Mouse (Mus musculus) olfactory bulb, adult 2 months (tissue): ENCODE measurements around the gene Ttc39b.

ENCODE experiments used
- CTCF ChIP-seq: fragments of 200-500 bp; IDR thresholded peaks from 2 replicates; pipeline ENCODE4 v1.5.1; 2012; ENCODE audit warnings: low read depth, mild to moderate bottlenecking, low read length, moderate library complexity; ENCODE audit not compliant: insufficient read depth
- POLR2A ChIP-seq: fragments of 200-500 bp; IDR thresholded peaks from 2 replicates; pipeline ENCODE4 v1.6.1; 2012; ENCODE audit warnings: mild to moderate bottlenecking, low read depth, low read length, moderate library complexity; ENCODE audit not compliant: insufficient read depth

GRCm38 (mm10) chr4:83237656-83238055 lies 86.4 kb downstream of the Ttc39b start:
- TF ChIP-seq POLR2A (no peak), CTCF (no peak)
